Mouse (Mus musculus) liver, adult (tissue): ENCODE data around the gene Rpl24.

Experiments
- GATA4 ChIP-seq: IDR thresholded peaks from 2 replicates; pipeline ENCODE4 v1.6.1; 2014; ENCODE audit warnings: mild to moderate bottlenecking, low read length; ENCODE audit not compliant: insufficient replicate concordance

Rpl24 gene

DNA sequence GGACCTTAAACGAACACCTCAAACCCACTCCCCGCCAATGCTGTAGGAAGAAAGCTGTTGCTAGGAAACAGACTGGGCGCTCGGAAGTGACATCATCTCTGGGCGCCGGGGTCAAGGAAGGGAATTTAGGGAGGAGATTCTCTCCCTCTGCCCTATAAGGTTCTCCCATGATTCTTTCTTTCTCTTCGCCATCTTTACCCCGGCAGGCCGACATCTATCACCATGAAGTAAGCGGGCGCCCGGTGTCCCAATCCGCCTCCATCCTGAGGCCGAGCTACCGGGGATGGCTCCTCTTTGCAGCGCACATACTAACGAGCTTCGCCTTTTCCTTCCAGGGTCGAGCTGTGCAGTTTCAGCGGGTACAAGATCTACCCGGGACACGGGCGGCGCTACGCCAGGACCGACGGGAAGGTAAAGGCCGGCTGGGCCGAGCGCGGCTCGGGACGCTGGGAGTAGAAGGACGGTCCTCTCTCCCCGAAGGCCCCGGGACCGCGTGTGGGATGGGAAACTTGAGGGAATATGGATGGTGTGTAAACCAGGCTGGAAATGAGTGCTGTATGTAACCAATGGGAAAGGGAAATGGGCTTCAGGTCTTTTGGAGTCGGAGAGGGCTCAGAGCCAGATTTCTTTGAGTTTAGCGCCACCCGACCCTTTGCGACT is at the start of gene Rpl24:
Gene Rpl24 (plus strand): TSS at position 64 of the 660 bp plus-strand sequence.
- 0 out of 2 replicates have a peak, but pooled peaks have one; percentile 5 for TF ChIP-seq GATA4

DNA sequence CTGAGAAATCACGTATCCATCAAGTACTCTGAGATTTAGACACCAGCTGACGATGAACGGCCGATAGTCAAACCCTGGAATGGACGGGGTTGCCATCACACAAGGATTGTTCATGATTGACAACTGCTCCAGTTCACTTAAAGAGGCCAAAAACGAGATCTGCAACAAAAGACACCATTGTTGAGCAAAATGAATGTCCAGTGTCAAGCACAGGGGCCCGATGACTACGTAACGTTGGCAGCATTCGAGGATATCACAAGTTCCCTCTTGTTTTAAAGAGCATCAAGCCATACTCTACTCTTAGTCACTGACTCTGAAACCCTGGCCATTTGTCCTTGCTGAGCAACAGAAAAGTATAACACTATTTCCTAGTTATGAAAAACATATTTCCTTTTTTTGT is 44.0 kb upstream of the Rpl24 start:
- no peak for TF ChIP-seq GATA4

DNA sequence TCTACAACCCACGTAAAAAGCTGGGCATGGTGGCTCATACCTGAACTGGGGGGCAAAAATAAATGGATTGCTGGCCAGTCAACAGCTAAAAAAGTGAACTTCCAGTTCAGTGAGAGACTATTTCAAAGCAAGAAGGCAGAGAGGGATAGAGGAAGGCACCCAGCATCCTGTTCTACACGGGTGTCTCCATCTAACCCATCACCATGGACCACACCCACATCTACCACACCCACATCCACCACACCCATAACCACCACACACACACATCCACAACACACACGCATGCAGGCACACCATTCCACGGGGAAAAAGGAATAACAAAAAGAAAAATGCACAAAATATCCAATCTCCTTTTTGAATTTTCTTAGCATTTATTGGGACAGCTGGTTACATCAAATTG is 42.1 kb upstream of the Rpl24 start:
- TF ChIP-seq GATA4 = no peak

DNA sequence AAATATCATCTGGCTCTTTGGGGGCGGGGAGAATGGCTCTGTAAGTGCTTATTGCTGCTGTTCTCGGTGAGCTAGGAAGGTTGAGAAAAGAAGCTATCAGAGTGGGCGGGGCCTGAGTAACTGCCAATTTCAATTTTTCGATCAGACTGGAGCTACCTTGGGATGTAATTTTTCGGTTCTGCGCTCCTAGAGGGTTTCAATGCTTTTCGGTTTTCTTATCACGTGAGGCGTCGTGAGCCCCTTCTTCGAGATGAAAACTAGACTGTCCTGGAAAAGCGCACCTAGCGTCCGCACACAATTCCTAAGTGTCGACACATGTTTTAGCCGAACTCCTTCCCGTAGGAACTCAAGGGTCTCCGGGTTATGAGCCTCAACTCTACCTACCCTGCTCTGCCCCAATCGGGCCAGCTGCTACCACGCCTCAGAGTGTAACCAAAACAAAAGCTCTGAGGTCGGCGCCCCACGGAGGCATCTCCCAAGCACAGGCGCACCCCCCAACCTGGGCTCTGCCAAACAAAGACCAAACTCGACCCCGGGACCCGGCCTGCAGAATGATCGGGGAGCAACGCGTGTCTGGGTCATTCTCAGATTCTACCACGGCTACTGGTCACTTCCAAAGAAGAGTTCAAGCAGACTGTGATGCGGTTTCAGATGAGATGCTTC is 32.3 kb upstream of the Rpl24 start:
- TF ChIP-seq GATA4 = no peak

DNA sequence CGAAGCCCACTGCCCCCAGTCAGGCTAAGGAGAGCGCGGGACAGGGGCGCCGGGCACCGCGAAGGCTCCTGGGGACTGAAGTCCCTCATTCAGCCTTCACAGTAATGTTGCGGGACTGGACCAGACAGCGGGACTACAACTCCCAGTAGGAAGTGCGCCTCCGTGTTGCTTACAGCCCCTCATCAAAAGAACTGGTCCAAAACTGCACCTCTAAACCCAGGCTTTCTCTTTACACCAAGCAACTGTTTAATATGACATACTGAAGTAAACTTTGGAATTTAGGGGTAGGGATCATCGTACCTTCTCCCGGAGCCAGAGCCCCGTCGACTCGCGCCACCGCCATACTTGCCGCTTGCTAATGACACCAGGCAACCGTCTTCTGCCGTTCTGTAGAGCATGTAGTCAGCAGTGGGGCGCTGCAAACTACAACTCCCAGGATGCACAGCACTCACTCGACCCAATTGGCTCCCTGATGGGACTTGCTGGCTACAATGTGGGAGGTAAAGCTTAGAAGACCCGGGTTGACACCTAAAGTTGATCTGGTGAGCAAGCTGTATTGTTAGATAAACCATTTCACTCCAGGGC is 31.5 kb upstream of the Rpl24 start, which contains the start of gene Cep97:
Gene Cep97 (minus strand): TSS at position 403 of the 585 bp plus-strand sequence.
- TF ChIP-seq GATA4 = no peak

DNA sequence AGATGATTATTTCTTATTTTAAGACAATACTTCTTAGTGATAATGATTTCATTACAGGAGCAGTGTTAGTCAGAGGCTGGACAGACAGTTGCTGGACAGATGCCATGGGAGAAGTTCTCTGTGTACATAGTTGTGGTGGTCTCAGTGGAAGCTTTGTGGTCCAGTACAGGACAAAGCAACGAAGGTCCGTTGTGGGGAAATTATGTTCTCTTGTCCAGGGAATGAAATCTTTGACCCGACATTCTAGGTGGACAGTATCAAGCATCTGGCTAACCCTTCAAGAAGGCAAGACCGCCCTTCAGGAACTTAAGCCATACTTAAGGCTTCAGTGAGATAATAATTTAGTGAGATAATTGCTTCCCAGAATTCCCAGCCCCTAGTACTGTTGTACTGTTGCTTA is 27.3 kb upstream of the Rpl24 start:
- TF ChIP-seq GATA4 = no peak

DNA sequence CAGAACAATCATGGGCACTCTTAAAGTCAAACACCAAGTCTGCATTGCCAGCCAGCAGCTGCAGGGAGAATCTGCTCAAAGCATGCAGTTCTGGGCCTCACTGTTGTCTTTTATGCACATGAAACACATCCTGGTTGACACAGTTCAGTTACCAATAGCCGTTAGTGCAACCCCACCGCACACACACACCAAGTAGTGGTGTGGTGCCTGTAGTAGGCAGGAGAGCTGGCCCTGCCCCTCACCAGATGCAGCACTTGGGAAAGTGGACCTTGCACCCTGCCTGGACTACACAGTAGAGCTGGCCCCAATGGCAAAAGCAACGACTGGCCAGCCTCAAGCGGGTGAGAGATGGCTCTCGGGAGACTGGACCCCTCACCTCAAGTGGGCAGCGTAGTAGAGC is 26.4 kb upstream of the Rpl24 start:
- TF ChIP-seq GATA4 = no peak

DNA sequence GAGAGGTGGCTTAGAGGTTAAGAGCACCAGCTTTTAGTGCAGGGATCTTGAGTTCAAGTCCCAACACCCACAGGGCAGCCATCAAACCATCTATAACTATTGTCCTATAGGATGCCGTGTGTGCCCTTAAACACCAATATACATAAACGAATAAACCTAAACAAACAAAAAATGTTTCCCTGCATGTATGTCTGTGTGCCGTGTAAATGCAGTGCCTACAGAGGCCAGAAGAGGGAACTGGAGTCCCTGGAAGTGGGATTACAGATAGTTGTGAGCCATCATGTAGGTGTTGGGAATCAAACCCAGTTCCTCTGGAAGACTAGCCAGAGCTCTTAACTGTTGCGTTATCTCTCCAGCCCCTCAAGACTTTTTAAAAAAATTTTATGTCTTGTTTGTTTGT is 25.3 kb upstream of the Rpl24 start:
- no peak for TF ChIP-seq GATA4

DNA sequence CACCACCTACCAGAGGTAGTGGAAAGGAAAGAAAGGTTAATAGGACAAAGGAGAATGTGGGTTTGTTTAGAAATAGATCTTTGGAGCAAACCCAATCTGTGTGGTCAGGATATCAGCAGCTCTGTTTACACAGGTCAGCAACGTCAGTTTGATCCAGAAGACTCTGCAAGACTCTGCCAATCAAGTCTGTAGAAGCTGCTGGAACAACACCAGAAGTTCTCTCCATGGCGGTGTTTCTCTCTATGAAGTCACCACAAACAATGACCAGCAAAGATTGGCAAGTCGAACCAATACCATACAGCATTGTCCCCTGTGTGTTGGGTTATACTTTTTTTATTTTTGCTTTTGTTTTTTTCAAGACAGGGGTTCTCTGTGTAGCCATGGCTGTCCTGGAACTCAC is 18.8 kb upstream of the Rpl24 start:
- TF ChIP-seq GATA4 = peak; percentile 40; the same call in 1 of the 2 replicates

DNA sequence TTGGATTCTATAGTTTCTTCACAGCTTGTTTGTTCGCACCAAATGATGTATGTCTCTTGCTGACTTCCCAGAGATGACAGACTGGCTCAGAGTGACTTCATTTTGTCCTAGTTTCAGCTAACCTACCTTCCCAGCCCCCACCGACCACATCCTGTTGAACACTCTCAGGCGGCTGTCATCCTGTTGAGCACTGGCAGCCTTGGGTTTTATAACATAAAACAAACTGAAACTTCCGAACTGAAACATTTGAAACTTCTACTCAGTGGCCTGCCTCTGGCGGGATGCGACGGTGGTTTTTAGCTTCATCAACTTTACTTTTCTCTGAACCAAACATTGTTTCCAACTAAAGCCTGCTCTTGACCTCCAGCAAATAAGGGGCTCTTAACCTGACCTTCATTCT is 17.1 kb upstream of the Rpl24 start:
- TF ChIP-seq GATA4 = no peak

DNA sequence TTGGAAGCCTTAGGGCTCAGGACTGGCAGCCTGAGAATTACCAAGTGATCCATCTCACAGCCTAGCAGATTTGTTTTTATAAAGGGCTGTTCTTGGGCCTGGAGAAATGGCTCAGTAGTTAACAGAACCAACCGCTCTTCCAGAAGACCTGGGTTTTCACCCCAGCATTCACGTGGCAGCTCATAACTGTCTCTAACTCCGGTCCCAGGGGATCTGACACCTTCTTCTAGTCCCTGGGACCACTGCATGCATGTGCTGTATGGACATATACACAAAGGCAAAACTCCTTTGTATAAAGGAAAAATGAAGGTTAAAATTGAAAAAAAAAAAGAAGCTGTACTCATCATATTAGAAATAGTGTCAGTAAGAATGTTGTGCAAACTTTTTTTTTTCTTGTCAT is 15.6 kb upstream of the Rpl24 start:
- no peak for TF ChIP-seq GATA4

DNA sequence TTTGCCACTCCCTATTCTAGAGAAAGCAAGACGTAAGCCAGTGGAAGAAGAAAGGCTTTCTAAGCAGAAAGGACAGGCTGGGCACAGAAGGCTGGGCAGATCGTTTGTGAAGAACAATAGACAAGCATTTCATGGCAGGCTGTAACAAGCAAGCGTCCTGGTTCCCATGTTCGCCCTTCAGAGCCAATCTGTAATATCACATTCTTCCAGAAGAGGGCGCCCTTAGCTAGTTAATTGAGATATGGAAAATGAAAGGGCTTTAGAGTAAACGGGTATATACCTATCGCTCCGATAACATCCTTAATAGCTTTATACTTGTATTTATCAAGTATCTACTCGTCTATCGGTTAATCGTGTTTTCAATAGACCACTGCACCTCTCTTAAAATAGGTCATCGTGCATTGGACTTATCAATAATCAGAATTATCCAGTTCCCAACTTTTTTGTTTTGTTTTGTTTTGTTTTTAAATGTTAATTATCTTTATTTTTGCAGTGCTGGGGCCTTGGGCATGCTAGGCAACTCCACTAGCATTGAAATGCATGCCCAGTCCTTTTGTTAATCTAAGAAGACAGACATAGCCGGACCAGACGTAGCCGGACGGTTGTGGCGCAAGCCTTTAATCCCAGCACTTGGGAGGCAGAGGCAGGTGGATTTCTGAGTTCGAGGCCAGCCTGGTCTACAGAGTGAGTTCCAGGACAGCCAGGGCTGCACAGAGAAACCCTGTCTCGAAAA is 15.0 kb upstream of the Rpl24 start:
- TF ChIP-seq GATA4 = no peak

DNA sequence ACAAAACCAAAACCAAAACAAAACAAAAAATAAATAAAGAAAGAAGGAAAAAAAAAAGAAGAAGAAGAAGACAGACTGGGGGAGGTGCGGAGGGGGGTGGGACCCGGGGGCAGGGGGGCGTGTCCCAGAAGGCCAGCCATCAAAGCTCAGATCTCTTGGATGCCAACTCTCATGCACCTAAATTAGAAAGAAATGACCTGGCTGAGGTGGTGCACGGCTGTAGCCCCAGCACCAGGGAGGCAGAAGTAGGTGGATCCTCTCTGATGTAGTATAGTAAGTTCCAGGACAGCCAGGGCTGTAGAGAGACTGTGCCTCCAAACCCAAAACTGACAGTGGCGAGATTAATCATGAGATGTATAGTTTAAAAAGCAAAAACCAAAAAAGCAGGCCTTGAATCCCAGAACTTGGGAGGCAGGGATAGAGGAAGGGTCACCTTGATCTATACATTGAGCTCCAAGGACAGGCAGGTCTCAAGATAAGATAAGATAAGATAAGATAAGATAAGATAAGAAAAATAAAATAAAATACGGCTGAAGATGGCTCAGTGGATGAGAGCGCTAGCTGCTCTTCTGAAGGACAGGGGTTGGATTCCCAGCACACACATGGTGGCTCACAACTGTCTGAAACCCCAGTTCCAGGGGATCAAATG is 14.3 kb upstream of the Rpl24 start:
- TF ChIP-seq GATA4 = no peak

DNA sequence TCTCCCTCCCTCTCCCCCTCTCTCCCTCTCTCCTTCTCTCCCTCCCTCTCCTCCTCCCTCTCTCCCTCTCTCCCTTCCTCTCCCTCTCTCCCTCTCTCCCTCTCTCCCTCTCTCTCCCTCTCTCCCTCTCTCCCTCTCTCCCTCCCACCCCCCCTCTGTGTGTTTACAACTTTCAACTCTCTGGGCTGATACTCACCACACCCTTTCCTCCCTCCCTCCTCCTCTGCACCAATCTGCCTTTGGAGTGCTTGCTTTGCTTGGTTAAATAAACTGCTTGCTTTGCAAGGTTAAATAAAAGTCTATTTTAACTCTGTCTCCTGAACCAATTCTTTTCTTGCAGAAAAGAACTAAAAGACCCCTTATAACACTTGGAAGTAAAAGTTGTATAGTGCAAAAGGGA is 13.3 kb upstream of the Rpl24 start:
- no peak for TF ChIP-seq GATA4
